Mouse (Mus musculus) stomach, embryonic 15.5 days (tissue): Measurements from ENCODE around the gene Foxp1. TPM values are rescaled to one million over a fixed set of nuclear protein-coding genes. Genes with fewer than 3 reads are reported as not detected.

Experiments
- ATAC-seq: fragments of 200-750 bp; cut with Nextera tagmentation; 2 replicates; pipeline ENCODE4 v1.8.0; 2017; ENCODE audit warnings: low read depth, moderate number of reproducible peaks, moderate TSS enrichment; ENCODE audit not compliant: insufficient read depth, low FRiP score
- H3K27ac ChIP-seq: fragments of 300-500 bp; sonication (generic); 2 replicates; pipeline ENCODE4 v1.5.1; 2015; ENCODE audit warnings: mild to moderate bottlenecking, inconsistent platforms
- H3K27me3 ChIP-seq: fragments of 300-500 bp; sonication (generic); replicated peaks from 2 replicates; pipeline ENCODE4 v1.6.1; 2015; ENCODE audit warnings: inconsistent platforms
- H3K36me3 ChIP-seq: fragments of 300-500 bp; sonication (generic); 2 replicates; pipeline ENCODE4 v1.6.1; 2015; ENCODE audit warnings: inconsistent platforms
- H3K4me1 ChIP-seq: fragments of 300-500 bp; sonication (generic); 2 replicates; pipeline ENCODE4 v1.6.1; 2015; ENCODE audit warnings: inconsistent platforms
- H3K4me2 ChIP-seq: fragments of 300-500 bp; sonication (generic); 2 replicates; pipeline ENCODE4 v1.6.1; 2015; ENCODE audit warnings: mild to moderate bottlenecking, inconsistent platforms
- H3K4me3 ChIP-seq: fragments of 300-500 bp; sonication (generic); replicated peaks from 2 replicates; pipeline ENCODE4 v1.5.1; 2015; ENCODE audit warnings: inconsistent platforms
- H3K9ac ChIP-seq: fragments of 300-500 bp; sonication (generic); 2 replicates; pipeline ENCODE4 v1.6.1; 2015; ENCODE audit warnings: inconsistent platforms
- H3K9me3 ChIP-seq: fragments of 300-500 bp; sonication (generic); 2 replicates; pipeline ENCODE4 v1.6.1; 2016; ENCODE audit warnings: inconsistent platforms
- WGBS: fragments of 180-500 bp; shearing (Covaris S2); methylation state at CpG from one replicate; pipeline ENCODE4 v1.1.7; 2015; 5-methylcytosine and 5-hydroxymethylcytosine counted together
- polyA plus RNA-seq: library from polyadenylated mRNA; unstranded; fragments of >200 nt; fragmentation: Nextera tagmentation; extraction: Ambion mirVana; gene quantifications from 2 replicates; pipeline ENCODE4 v1.2.1, GENCODE M21; 2015

Foxp1 gene
- polyA plus RNA-seq, 1 experiment from 2014 or later: 105 TPM

- no peak overlapping the region for H3K9ac ChIP-seq
- no peaks in the 10 kb centered on the region for H3K36me3 ChIP-seq
- no peak for ATAC-seq
- H3K27me3 ChIP-seq: no peaks in the 10 kb centered on the region
- H3K4me2 ChIP-seq: no peak overlapping the region
- H3K27ac ChIP-seq: no peak overlapping the region
- WGBS: 90% methylated on average over 4 of the region's 4 CpGs
- no peaks in the 10 kb centered on the region; the same call in 1 of the 2 replicates for H3K4me1 ChIP-seq
- no peak overlapping the region for H3K4me3 ChIP-seq
- H3K9me3 ChIP-seq: no peaks in the 10 kb centered on the region
Observed at GRCm38 (mm10) chr6:99330169-99330568, 192.4 kb downstream of the Foxp1 start.

- no peak overlapping the region for H3K27ac ChIP-seq
- WGBS: 39% methylated on average over 2 of the region's 2 CpGs
- no peak overlapping the region for H3K4me2 ChIP-seq
- no peaks in the 10 kb centered on the region; the same call in 1 of the 2 replicates for H3K4me1 ChIP-seq
- H3K36me3 ChIP-seq: no peaks in the 10 kb centered on the region
- H3K4me3 ChIP-seq: no peak overlapping the region
- H3K9ac ChIP-seq: no peak overlapping the region
- no peaks in the 10 kb centered on the region for H3K9me3 ChIP-seq
- ATAC-seq: no peak
- no peaks in the 10 kb centered on the region for H3K27me3 ChIP-seq
Observed at GRCm38 (mm10) chr6:99328634-99329033, 193.9 kb downstream of the Foxp1 start.

- Histone ChIP-seq H3K4me3 (no peak overlapping the region), H3K27ac (no peak overlapping the region), H3K27me3 (no peaks in the 10 kb centered on the region), H3K4me2 (no peak overlapping the region), H3K4me1 (no peaks in the 10 kb centered on the region; the same call in 1 of the 2 replicates), H3K36me3 (no peaks in the 10 kb centered on the region), H3K9ac (no peak overlapping the region), H3K9me3 (no peaks in the 10 kb centered on the region)
- WGBS: 61% methylated on average over 6 of the region's 6 CpGs
- no peak for ATAC-seq
Observed at GRCm38 (mm10) chr6:99328146-99328545, 194.4 kb downstream of the Foxp1 start.

- no peak overlapping the region for H3K4me3 ChIP-seq
- WGBS: 68% methylated on average over 11 of the region's 11 CpGs
- no peak for ATAC-seq
- H3K4me2 ChIP-seq: no peak overlapping the region
- no peaks in the 10 kb centered on the region for H3K27me3 ChIP-seq
- no peak overlapping the region for H3K27ac ChIP-seq
- no peaks in the 10 kb centered on the region; the same call in 1 of the 2 replicates for H3K4me1 ChIP-seq
- H3K9ac ChIP-seq: no peak overlapping the region
- no peaks in the 10 kb centered on the region for H3K9me3 ChIP-seq
- no peaks in the 10 kb centered on the region for H3K36me3 ChIP-seq
Observed at GRCm38 (mm10) chr6:99327721-99328120, 194.8 kb downstream of the Foxp1 start.

GRCm38 (mm10) chr6:99325881-99326280 lies 196.6 kb downstream of the Foxp1 start:
- ATAC-seq: no peak
- 86% methylated on average over 2 of the region's 2 CpGs for WGBS
- Histone ChIP-seq H3K9ac (no peak overlapping the region), H3K27me3 (no peaks in the 10 kb centered on the region), H3K4me3 (no peak overlapping the region), H3K4me2 (no peak overlapping the region), H3K9me3 (no peaks in the 10 kb centered on the region), H3K36me3 (no peaks in the 10 kb centered on the region), H3K27ac (no peak overlapping the region), H3K4me1 (no peaks in the 10 kb centered on the region; the same call in 1 of the 2 replicates)

- WGBS: 82% methylated on average over 5 of the region's 5 CpGs
- H3K9ac ChIP-seq: no peak overlapping the region
- H3K9me3 ChIP-seq: no peaks in the 10 kb centered on the region
- no peaks in the 10 kb centered on the region; the same call in 1 of the 2 replicates for H3K4me1 ChIP-seq
- no peaks in the 10 kb centered on the region for H3K36me3 ChIP-seq
- no peak overlapping the region for H3K4me3 ChIP-seq
- no peak overlapping the region for H3K4me2 ChIP-seq
- no peak overlapping the region for H3K27ac ChIP-seq
- H3K27me3 ChIP-seq: no peaks in the 10 kb centered on the region
- ATAC-seq: no peak
Observed at GRCm38 (mm10) chr6:99325461-99325860, 197.1 kb downstream of the Foxp1 start.

GRCm38 (mm10) chr6:99322132-99322904 lies 200.2 kb downstream of the Foxp1 start:
- ATAC-seq: no peak
- Histone ChIP-seq H3K27me3 (no peaks in the 10 kb centered on the region), H3K4me1 (peaks cover 3% of the 10 kb centered on the region; the same call in 1 of the 2 replicates), H3K4me3 (no peak overlapping the region), H3K27ac (no peak overlapping the region), H3K9ac (no peak overlapping the region), H3K9me3 (no peaks in the 10 kb centered on the region), H3K4me2 (no peak overlapping the region), H3K36me3 (no peaks in the 10 kb centered on the region)
- WGBS: 77% methylated on average over 8 of the region's 8 CpGs

GRCm38 (mm10) chr6:99320444-99320843 lies 202.1 kb downstream of the Foxp1 start:
- Histone ChIP-seq H3K36me3 (no peaks in the 10 kb centered on the region), H3K4me3 (no peak overlapping the region), H3K9me3 (no peaks in the 10 kb centered on the region), H3K4me2 (no peak overlapping the region), H3K9ac (no peak overlapping the region), H3K4me1 (0 out of 2 replicates have a peak, but pooled peaks cover 4% of the 10 kb centered on the region), H3K27me3 (no peaks in the 10 kb centered on the region), H3K27ac (no peak overlapping the region)
- 59% methylated on average over 8 of the region's 8 CpGs for WGBS
- no peak for ATAC-seq

- WGBS: 73% methylated on average over 19 of the region's 19 CpGs
- Histone ChIP-seq H3K27me3 (no peaks in the 10 kb centered on the region), H3K4me1 (0 out of 2 replicates have a peak, but pooled peaks cover 4% of the 10 kb centered on the region), H3K4me2 (no peak overlapping the region), H3K9ac (no peak overlapping the region), H3K27ac (no peak overlapping the region), H3K36me3 (no peaks in the 10 kb centered on the region), H3K4me3 (no peak overlapping the region), H3K9me3 (no peaks in the 10 kb centered on the region)
- no peak for ATAC-seq
Observed at GRCm38 (mm10) chr6:99319415-99320405, 202.8 kb downstream of the Foxp1 start.

GRCm38 (mm10) chr6:99314746-99315145 lies 207.8 kb downstream of the Foxp1 start:
- no peak for ATAC-seq
- Histone ChIP-seq H3K9me3 (no peaks in the 10 kb centered on the region), H3K27ac (no peak overlapping the region), H3K9ac (no peak overlapping the region), H3K36me3 (no peaks in the 10 kb centered on the region), H3K4me1 (0 out of 2 replicates have a peak, but pooled peaks cover 4% of the 10 kb centered on the region), H3K27me3 (no peaks in the 10 kb centered on the region), H3K4me2 (no peak overlapping the region), H3K4me3 (no peak overlapping the region)
- WGBS: 57% methylated on average over 3 of the region's 3 CpGs

- Histone ChIP-seq H3K4me3 (no peak overlapping the region), H3K4me2 (no peak overlapping the region), H3K9me3 (no peaks in the 10 kb centered on the region), H3K27me3 (no peaks in the 10 kb centered on the region), H3K36me3 (no peaks in the 10 kb centered on the region), H3K4me1 (no peaks in the 10 kb centered on the region), H3K27ac (no peak overlapping the region), H3K9ac (no peak overlapping the region)
- WGBS: 83% methylated on average over 12 of the region's 12 CpGs
- no peak for ATAC-seq
Observed at GRCm38 (mm10) chr6:99310529-99310928, 212.0 kb downstream of the Foxp1 start.

GRCm38 (mm10) chr6:99310171-99310500 lies 212.4 kb downstream of the Foxp1 start:
- Histone ChIP-seq H3K27me3 (no peaks in the 10 kb centered on the region), H3K27ac (no peak overlapping the region), H3K36me3 (no peaks in the 10 kb centered on the region), H3K4me1 (no peaks in the 10 kb centered on the region), H3K9ac (no peak overlapping the region), H3K4me3 (no peak overlapping the region), H3K4me2 (no peak overlapping the region), H3K9me3 (no peaks in the 10 kb centered on the region)
- no peak for ATAC-seq
- 79% methylated on average over 3 of the region's 3 CpGs for WGBS
